Mouse (Mus musculus) left cerebral cortex, adult 2 months (tissue): ENCODE results near the gene Rnf145. TPM values are rescaled to one million over a fixed set of nuclear protein-coding genes. Genes with fewer than 3 reads are reported as not detected.

Experiments used
- DNase-seq, 2 experiments: peaks; one replicate each; pipeline ENCODE4 v3.0.0; 2021 to 2022; ENCODE audit warnings: low spot score in 2 of 2, mixed read lengths in 1 of 2; ENCODE audit errors: extremely low spot score in 1 of 2
- H3K27ac ChIP-seq: fragments of 200-600 bp; 2 replicates; pipeline ENCODE4 v1.8.1; 2022
- H3K4me3 ChIP-seq: fragments of 200-600 bp; 2 replicates; pipeline ENCODE4 v1.8.1; 2022
- CTCF ChIP-seq: fragments of 200-600 bp; IDR thresholded peaks from 2 replicates; pipeline ENCODE4 v1.8.1; 2022; ENCODE audit warnings: antibody characterized with exemption, mild to moderate bottlenecking, moderate library complexity
- intact Hi-C: fragments of 180-260 bp; cut with DNase I; formaldehyde crosslinking; loops from one replicate; pipeline ENCODE4 v1.15.1; 2025
- long read RNA-seq, 2 experiments: library from polyadenylated mRNA; stranded (forward); transcript quantifications; one replicate each; pipeline ENCODE4 v2.0.0; 2021; ENCODE audit warnings: borderline mapping rate in 2 of 2
- total RNA-seq, 2 experiments: library from RNA; stranded (reverse); gene quantifications; 2 replicates each; pipeline ENCODE4 v1.2.3; 2021

The Rnf145 gene
- total RNA-seq, result 10 to 100 TPM; 82.0 to 97.8 TPM
- long read RNA-seq, experiment 1, transcript Rnf145-201 (11 exons, 3,570 nt), result major isoform, 125 of 154 reads
- long read RNA-seq, experiment 1, partial matches to known transcripts, result 11 of 154 reads
- long read RNA-seq, experiment 1, other reads (novel, unspliced or antisense), result 18 of 154 reads
- long read RNA-seq, experiment 2, transcript Rnf145-201 (11 exons, 3,570 nt), result major isoform, 107 of 122 reads
- long read RNA-seq, experiment 2, partial matches to known transcripts, result 4 of 122 reads
- long read RNA-seq, experiment 2, other reads (novel, unspliced or antisense), result 11 of 122 reads

DNA sequence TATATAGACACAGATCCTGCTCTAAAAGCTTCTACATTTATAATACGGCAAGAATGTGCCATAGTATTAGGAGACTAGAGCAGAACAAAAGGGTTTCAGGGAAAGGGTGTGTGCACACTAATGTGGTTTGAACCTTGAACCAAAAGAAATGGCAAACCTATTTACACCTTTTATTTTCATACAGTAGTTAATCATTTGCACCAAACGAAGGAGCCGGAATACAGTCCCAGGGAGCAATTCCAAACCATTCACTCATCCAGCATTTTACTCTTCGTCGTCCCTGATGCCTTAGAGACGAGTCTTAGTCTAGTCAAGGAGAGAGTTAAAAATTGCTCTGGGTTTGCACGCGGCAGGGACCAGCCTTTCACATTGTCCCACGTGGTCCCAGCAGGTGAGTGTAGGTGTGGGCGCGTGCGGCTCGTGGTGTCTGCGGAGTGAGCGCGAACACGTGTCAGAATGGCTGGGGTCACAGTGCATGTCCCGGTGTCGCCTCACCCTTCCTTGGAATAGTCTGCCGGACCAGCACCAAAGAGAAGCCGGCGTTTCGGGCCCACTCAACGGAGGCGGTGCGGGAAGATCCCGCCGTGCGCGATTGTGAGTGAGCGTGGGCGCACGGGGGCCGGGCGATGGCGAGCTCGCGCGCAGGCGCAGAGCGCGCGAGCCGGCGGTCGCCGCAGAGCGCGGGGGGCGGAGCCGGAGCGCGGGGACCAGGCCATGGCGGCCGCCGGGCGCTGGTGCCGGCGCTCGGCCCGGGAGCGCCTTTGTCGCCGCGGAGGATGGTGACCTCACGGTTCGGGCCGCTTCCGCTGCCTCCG, at the start of gene Rnf145:
Gene Rnf145 (plus strand): TSS at position 684 of the 815 bp plus-strand sequence.
- peak within 1 kb of the TSS; percentile 97 for H3K27ac ChIP-seq
- peak; percentile 80 to 81 for DNase-seq
- TF ChIP-seq CTCF, result no peak
- H3K4me3 ChIP-seq, result peak within 1 kb of the TSS; percentile 98
- intact Hi-C loops, result loop anchor here (1.0 kb wide), 1 partner anchor 48 kb away; the partner anchor contains the start of gene Ublcp1

DNA sequence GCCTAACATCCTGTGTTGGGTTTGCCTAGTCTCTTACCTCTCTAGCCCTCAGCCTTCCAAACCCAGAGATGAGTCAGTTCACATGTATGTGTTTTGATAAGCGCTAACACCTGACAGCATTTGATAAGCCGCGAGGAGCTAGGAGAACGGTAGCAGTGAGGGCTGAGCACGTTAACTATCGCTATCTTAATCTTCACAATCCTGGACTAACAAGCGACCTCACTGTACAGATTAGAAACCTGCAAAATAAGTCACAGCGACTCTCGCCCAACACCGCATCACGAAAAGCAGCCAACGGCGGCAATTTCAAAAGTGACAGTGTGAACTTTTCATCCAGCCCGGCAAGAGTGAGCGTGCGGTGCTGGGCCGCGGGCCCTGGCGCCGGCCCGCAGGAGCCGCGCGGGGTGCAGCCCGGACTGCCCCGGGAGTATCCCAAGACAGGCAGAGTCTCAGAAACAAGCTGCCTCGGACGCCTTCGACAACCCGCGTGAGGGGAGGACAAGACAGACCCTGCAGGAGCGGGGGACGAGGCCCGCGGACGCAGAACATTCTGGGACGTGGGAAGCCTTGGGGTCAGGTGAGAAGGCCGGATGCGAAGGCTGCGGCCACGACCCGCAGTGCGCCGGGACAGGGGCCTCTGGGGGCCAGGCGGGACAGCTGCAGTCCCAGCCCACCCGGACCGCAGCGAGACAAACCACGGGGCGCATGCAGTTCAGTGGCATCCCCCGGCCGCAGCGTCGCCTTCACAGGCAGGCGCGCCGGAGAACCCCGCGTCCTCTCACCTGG, 48.9 kb upstream of the Rnf145 start:
- intact Hi-C loops, result loop anchor here (1.0 to 5.0 kb wide), 2 partner anchors 48 to 92 kb away; partner anchors contain the start of gene Rnf145
- TF ChIP-seq CTCF, result no peak
- peak overlapping the region; percentile 94 for H3K27ac ChIP-seq
- DNase-seq, result no peak
- peak overlapping the region; percentile 92 for H3K4me3 ChIP-seq

DNA sequence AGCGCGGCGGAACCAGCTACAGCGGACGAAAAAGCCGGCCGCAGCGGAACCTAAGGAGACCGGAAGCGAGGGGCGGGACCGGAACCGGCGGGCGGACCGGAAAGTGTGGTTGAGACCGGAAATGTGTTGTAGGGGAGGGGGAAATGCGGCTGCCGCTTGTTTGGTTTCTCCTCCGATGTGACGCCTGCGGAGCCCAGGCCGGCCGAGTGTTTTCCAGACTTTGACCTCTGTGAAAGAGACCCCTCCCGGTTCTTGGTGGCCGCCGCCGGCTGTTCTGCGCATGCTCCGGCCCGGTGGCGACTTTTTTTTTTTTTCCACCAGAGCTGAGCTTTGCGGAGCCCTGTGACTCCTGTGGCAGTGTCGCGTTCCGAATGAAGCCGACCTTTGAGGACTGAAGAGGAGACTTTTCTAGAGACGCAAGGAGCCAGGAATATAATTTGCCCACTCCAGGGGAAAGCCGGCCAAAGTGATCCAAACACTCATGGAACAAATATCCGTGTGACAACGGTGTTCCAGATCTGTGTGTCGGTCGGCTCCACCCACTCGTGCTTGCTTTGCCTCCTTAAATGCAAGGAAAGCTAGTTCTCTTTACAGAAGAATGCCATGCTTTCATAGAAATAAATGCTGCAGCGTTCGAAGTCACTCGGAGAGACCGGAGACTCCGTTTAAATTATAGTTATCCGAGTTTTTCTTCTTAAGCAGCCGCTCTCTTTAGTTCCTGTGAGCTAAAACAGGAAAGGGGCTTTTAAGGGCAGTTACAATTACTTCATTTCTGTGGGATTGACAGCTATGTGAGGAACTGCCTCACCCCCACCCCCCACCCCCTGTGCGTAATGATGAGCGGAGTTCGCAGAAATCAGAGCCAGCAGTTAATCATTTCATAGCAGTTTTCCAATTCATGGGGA, 48.1 kb upstream of the Rnf145 start, which contains the start of gene Ublcp1:
Gene Ublcp1 (minus strand): TSS at position 67 of the 905 bp plus-strand sequence.
- DNase-seq, result peak; percentile 90 to 93
- no peak for TF ChIP-seq CTCF
- H3K27ac ChIP-seq, result peak within 1 kb of the TSS; percentile 94
- intact Hi-C loops, result loop anchor here (1.0 to 5.0 kb wide), 2 partner anchors 48 to 92 kb away; partner anchors contain the start of gene Rnf145
- peak within 1 kb of the TSS; percentile 92 for H3K4me3 ChIP-seq

DNA sequence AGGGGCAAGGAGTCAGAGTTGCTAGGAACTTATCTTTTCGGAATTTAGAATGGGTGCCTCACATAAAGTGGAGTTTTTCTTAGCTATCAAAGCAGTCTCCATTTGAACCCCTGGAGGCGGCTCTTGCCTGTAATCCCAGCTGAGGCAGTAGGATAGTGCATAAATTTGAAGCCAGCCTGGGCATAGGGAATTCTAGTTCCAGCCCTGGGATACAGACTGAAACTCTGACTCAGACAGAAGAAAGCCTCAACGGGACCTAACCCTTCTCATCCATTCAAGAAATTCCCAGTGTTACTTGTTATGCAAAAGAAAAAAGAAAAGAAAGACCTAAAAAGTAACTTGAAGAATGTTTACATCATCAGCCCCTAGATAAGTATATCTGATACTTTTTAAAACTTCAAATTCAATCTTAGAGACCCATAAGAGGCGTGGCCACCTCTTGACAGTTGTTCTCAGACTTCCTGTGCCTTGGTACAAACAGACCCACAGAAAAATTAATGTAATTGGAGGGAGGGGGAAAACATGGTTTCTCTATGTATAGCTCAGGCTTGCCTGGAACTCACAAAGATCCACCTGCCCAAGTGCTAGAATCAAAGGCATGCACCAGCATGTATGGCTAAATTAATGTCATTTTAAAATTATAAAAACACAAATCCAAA, 47.3 kb upstream of the Rnf145 start:
- no peak for DNase-seq
- Histone ChIP-seq H3K27ac (peak overlapping the region; percentile 94), H3K4me3 (peak overlapping the region; percentile 92)
- TF ChIP-seq CTCF, result no peak
- intact Hi-C loops, result loop anchor here (5.0 kb wide), 1 partner anchor 91 kb away; no protein-coding TSS in a partner anchor

DNA sequence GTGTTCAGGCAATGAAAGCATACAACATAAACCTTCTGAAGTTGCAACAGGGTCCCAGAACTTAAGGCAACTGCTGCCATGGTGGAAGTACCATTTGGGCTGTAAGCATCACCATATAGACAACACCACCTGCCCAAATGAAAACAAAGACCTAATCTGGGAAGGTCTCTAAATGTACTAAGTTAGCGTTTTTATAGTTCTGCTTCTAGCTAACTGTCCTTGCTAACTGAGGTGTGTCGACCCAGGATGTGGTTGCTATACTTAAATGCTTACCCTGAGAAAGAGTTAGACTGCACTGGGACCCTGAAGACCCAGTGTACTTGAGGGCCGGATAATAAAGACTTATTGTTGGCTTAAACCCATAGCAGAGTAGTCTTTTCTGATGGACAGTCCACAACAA, 43.3 kb upstream of the Rnf145 start:
- no peak for DNase-seq
- no peak for TF ChIP-seq CTCF
- intact Hi-C loops, result no loop called here
- H3K4me3 ChIP-seq, result no peak overlapping the region
- H3K27ac ChIP-seq, result no peak overlapping the region

DNA sequence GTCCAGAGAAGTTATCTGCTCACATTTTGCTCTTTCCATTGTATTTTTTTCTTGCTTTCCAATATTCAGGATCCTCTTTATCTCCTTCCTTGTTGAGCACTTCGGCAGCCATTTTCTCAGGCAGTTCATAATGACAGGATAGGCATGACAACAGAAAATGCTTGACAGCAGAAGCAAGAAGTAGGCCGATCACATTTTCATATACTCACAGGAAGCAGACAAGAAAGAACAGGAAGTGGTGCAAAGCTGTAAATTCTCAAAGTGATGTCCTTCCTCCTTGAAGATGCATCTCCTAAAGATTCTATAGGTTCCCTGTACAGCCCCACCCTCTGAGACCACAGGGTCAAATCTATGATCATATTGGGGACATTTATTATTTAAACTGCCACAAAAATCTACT, 42.3 kb upstream of the Rnf145 start:
- DNase-seq, result no peak
- Histone ChIP-seq H3K27ac (no peak overlapping the region), H3K4me3 (no peak overlapping the region)
- TF ChIP-seq CTCF, result no peak
- intact Hi-C loops, result no loop called here

DNA sequence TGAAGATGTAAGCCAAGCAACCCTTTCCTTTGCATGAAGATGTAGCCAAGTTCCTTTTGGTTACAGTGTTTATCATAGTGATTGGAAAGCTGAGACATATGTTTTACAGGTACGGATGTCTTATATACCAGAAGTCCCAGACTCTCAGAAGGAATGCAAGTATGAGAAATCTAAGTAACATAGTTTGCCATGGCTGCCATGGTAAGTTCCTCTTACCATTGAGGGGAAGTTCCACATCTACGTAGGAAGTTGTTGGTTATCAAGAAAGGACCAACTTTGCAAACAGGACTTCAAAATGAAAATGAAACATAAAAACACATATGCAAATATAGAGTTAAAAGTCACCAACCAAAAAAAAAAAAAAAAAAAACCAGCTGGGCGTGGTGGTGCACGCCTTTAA, 40.4 kb upstream of the Rnf145 start:
- DNase-seq, result no peak
- TF ChIP-seq CTCF, result no peak

DNA sequence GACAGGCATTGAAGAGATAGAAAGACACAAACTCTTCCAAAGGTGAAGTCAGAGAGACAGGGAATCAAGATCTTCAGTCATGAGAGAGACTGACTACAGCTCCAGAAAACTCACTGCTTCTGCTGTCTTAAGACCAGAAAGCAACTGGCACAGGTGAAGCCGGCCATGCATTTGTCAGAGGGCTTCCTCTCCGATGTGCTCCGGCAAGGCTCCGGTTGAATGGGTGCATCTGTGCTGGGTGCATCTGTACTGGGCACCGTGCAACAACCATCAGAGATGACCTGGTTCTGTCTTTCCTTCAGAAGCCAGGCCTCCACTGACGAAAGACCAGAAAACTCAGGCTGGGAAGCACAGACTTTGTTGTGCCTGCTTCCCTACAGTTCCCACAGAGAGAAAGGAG, 38.5 kb upstream of the Rnf145 start:
- TF ChIP-seq CTCF, result no peak
- no peak overlapping the region for H3K4me3 ChIP-seq
- intact Hi-C loops, result no loop called here
- no peak overlapping the region for H3K27ac ChIP-seq
- DNase-seq, result no peak

More for the DNA sequence above, 40.4 kb upstream of the Rnf145 start:
- Histone ChIP-seq H3K4me3 (no peak overlapping the region), H3K27ac (no peak overlapping the region)
- intact Hi-C loops, result no loop called here

DNA sequence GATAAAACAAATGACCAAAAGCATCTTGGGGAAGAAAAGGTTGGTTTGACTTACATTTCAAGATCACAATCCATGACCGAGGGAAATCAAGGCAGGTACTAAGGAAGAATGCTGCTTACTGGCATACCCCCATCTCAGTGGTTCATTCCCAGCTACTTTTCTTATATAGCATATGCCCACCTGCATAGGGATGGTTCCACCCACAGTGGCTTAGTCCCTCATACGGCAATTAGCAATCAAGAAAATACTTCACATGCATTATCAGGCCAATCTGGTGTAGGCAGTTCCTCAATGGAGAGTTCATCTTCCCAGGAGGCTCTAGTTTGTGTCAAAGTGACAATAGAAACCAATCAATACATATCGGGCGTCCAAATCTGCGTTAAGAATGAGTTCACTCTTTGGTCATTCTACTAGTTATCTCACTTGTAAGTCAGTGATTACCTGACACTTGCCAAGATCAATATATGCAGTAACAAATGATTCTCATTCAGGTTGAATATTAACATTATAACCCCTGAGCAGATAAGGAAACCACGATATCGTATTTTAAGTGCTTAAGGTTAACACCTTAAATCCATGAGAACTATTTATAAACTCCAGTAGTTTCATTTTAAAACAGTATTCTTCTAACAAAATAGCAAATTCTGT, 33.6 kb upstream of the Rnf145 start:
- TF ChIP-seq CTCF, result no peak
- DNase-seq, result no peak
- Histone ChIP-seq H3K4me3 (no peak overlapping the region), H3K27ac (no peak overlapping the region)
- intact Hi-C loops, result no loop called here

DNA sequence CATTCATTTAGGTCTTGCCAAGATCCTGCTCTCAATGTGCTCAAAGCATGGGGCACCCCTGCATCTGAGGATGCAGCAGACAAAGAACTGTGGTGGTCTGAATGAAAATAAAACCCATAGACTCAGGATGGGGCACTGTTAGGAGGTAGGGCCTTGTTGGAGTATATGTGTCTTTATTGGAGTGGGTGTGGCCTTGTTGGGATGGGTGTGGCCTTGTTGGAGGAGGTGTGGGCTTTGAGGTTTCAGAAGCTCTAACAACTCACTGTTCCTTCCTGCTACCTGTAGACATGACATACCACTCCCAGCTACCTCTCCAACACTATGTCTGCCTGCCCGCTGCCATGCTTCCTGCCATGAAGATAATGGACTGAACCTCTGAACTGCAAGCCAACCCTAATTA, 29.6 kb upstream of the Rnf145 start:
- no peak for TF ChIP-seq CTCF
- H3K27ac ChIP-seq, result no peak overlapping the region
- intact Hi-C loops, result no loop called here
- H3K4me3 ChIP-seq, result no peak overlapping the region
- DNase-seq, result no peak
